Mouse (Mus musculus) heart, postnatal 0 days (tissue): ENCODE data around the gene Ulk1. TPM values are rescaled to one million over a fixed set of nuclear protein-coding genes. Genes with fewer than 3 reads are reported as not detected.
A peak's percentile ranks its signal among the peaks of the same experiment; 100 is the strongest.

Experiments used
- ATAC-seq: fragments of 200-750 bp; cut with Nextera tagmentation; 2 replicates; pipeline ENCODE4 v1.8.0; 2017; ENCODE audit warnings: low read depth, moderate number of reproducible peaks, moderate library complexity; ENCODE audit not compliant: insufficient read depth
- DNase-seq: peaks from one replicate; pipeline ENCODE4 v3.0.0-alpha.2; 2016; ENCODE audit warnings: low spot score
- H3K27ac ChIP-seq: fragments of 300-500 bp; sonication (generic); 2 replicates; pipeline ENCODE4 v1.5.1; 2014; ENCODE audit warnings: low read depth, mild to moderate bottlenecking
- H3K27me3 ChIP-seq: fragments of 300-500 bp; sonication (generic); 2 replicates; pipeline ENCODE4 v1.6.1; 2014; ENCODE audit warnings: low read length, mixed read lengths; ENCODE audit not compliant: control insufficient read depth, insufficient read depth
- H3K36me3 ChIP-seq: fragments of 300-500 bp; sonication (generic); replicated peaks from 2 replicates; pipeline ENCODE4 v1.6.1; 2014; ENCODE audit warnings: low read length, mixed read lengths; ENCODE audit not compliant: control insufficient read depth, insufficient read depth
- H3K4me1 ChIP-seq: fragments of 300-500 bp; sonication (generic); 2 replicates; pipeline ENCODE4 v1.6.1; 2014; ENCODE audit warnings: antibody characterized with exemption; ENCODE audit not compliant: control insufficient read depth, insufficient read depth
- H3K4me2 ChIP-seq: fragments of 300-500 bp; sonication (generic); 2 replicates; pipeline ENCODE4 v1.6.1; 2014; ENCODE audit warnings: low read depth, mild to moderate bottlenecking, low read length, moderate library complexity
- H3K4me3 ChIP-seq: fragments of 300-500 bp; sonication (generic); 2 replicates; pipeline ENCODE4 v1.5.1; 2014; ENCODE audit warnings: low read depth, low read length
- H3K9ac ChIP-seq: fragments of 300-500 bp; sonication (generic); replicated peaks from 2 replicates; pipeline ENCODE4 v1.6.1; 2014; ENCODE audit warnings: low read depth, low read length, mixed read lengths
- H3K9me3 ChIP-seq: fragments of 300-500 bp; sonication (generic); replicated peaks from 2 replicates; pipeline ENCODE4 v1.6.1; 2016; ENCODE audit warnings: low read length; ENCODE audit not compliant: control insufficient read depth
- CTCF ChIP-seq: IDR thresholded peaks from 2 replicates; pipeline ENCODE4 v1.5.1; 2016; ENCODE audit warnings: antibody characterized with exemption, control low read depth, low read depth
- EP300 ChIP-seq: IDR thresholded peaks from 2 replicates; pipeline ENCODE4 v1.6.1; 2016; ENCODE audit warnings: antibody characterized with exemption, low read depth
- WGBS: fragments of 180-500 bp; shearing (Covaris S2); extraction: QIAGEN DNeasy Blood & Tissue Kit; methylation state at CpG from one replicate; pipeline ENCODE4 v1.1.7; 2014; 5-methylcytosine and 5-hydroxymethylcytosine counted together
- polyA plus RNA-seq: library from polyadenylated mRNA; unstranded; fragments of >200 nt; fragmentation: Nextera tagmentation; extraction: Ambion mirVana; gene quantifications from 2 replicates; pipeline ENCODE4 v1.2.1, GENCODE M21; 2015
- total RNA-seq: library from RNA; depleted of rRNA; stranded (reverse); fragments of >200 nt; gene quantifications from 2 replicates; pipeline ENCODE4 v1.2.3, GENCODE M21; 2014; ENCODE audit warnings: low replicate concordance

Ulk1 gene
- total and polyA plus RNA-seq, 2 experiments from 2014 or later = 9.8 to 36.3 TPM

DNA sequence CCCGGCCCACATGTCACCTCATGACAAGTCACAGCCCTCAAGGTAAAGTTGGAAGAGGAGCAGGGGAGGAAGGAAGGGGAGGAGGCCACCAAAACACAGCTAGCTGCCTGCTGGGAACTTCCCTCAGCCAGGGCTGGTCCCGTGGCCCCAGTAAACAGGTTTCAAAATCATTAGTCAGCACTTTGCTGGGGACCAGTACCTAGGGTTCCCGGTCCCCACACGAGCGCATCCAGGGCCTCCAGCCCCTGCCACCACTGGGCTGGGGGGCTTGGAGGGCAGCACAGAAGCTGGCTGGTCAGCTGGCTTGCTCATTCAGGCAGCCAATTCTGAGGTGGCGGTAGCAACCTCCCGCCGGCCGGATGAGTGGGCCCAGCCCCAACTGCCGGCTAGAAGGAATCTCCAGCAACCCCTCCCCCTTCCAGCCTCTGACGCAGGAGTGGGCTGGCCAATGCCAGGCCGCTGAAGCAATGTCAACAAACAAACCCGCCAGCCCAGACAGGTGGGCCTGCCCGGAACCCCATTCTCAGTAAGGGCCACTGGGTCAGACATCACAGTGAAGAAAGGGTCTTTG, 1.8 kb downstream of the Ulk1 start:
- DNase-seq (peak; percentile 90), ATAC-seq (peak; percentile 59)
- Histone ChIP-seq H3K4me2 (peak overlapping the region; percentile 99), H3K4me3 (peak overlapping the region; percentile 98), H3K27ac (peak overlapping the region; percentile 92), H3K36me3 (no peaks in the 10 kb centered on the region), H3K9ac (peak overlapping the region; percentile 99), H3K27me3 (no peaks in the 10 kb centered on the region), H3K9me3 (no peaks in the 10 kb centered on the region), H3K4me1 (peaks cover 24% of the 10 kb centered on the region)
- WGBS = 3% methylated on average over 14 of the region's 14 CpGs
- TF ChIP-seq CTCF (no peak), EP300 (no peak)

DNA sequence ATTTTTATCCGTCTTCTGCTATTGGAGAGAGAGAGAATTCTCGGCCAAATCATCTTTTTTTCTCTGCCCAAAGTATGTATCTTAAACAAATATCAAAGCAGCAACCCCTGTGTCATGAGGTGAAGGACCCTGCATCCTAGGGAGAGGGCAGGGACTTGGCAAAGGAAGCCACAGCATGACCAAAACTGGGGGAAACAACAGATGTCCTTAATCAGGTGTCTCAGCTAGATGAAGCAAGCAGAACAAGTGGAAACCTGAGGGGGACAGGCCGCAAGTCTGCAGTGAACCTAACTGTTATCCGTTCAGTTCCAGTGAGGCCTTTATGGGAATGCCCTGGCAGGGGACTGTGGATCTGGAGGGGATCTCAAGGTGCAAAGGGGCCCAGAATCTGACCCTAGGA, 2.4 kb downstream of the Ulk1 start:
- H3K36me3 ChIP-seq = no peaks in the 10 kb centered on the region
- H3K9me3 ChIP-seq = no peaks in the 10 kb centered on the region
- peak overlapping the region; percentile 92; the same call in 1 of the 2 replicates for H3K27ac ChIP-seq
- WGBS = 74% methylated on average over 4 of the region's 4 CpGs
- no peak for DNase-seq
- H3K4me2 ChIP-seq = peak overlapping the region; percentile 99
- H3K4me1 ChIP-seq = peaks cover 27% of the 10 kb centered on the region
- peak overlapping the region; percentile 98; the same call in 1 of the 2 replicates for H3K4me3 ChIP-seq
- no peaks in the 10 kb centered on the region for H3K27me3 ChIP-seq
- no peak for TF ChIP-seq EP300
- TF ChIP-seq CTCF = no peak
- peak overlapping the region; percentile 99; the same call in 1 of the 2 replicates for H3K9ac ChIP-seq
- ATAC-seq = no peak

DNA sequence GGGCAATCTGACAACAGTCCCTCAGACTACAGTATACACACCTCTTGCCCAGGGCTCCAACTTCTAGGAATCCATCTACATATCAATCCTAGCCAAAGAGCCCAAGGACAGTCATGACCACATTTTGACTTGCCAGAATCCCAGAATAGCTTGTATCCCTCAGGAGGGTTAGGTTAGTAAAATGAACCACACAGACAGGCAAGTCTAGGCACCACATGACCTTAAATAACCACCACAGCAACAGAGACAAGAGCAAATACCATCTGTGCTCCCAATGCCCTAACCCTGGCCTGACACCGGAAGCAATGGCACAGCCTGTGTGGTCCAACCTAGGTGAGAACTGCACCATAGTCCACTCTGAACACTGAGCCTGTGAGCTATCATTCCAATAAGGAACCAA, 3.2 kb downstream of the Ulk1 start:
- Histone ChIP-seq H3K9ac (no peak overlapping the region), H3K9me3 (no peaks in the 10 kb centered on the region), H3K4me3 (no peak overlapping the region), H3K4me1 (peaks cover 31% of the 10 kb centered on the region), H3K27ac (no peak overlapping the region), H3K4me2 (no peak overlapping the region), H3K27me3 (no peaks in the 10 kb centered on the region), H3K36me3 (no peaks in the 10 kb centered on the region)
- ATAC-seq (no peak), DNase-seq (no peak)
- WGBS = 100% methylated on average over 1 of the region's 1 CpGs
- TF ChIP-seq CTCF (no peak), EP300 (no peak)

DNA sequence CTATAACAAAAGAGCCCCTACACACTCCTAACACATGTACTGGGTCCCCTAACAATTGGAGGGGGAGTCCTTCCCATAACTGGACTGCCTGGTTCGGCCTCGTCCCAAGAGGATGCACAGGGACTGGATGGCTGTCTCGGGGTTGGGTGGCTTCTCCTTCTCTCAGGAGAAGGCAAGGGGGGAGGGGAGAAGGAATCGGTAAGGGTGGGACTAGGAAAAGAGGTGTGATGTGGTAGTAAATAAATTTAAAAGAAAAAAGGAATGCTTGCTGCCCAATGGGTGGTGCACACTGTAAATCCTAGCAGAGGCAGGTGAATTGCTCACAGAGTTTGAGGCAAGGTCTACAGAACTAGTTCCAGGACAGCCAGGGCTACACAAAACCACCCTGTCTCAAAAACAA, 3.7 kb downstream of the Ulk1 start:
- Histone ChIP-seq H3K27ac (no peak overlapping the region), H3K9me3 (no peaks in the 10 kb centered on the region), H3K27me3 (no peaks in the 10 kb centered on the region), H3K4me1 (peaks cover 35% of the 10 kb centered on the region), H3K4me2 (no peak overlapping the region), H3K4me3 (no peak overlapping the region), H3K36me3 (no peaks in the 10 kb centered on the region), H3K9ac (no peak overlapping the region)
- DNase-seq (no peak), ATAC-seq (no peak)
- WGBS = 88% methylated on average over 4 of the region's 4 CpGs
- TF ChIP-seq CTCF (no peak), EP300 (no peak)

DNA sequence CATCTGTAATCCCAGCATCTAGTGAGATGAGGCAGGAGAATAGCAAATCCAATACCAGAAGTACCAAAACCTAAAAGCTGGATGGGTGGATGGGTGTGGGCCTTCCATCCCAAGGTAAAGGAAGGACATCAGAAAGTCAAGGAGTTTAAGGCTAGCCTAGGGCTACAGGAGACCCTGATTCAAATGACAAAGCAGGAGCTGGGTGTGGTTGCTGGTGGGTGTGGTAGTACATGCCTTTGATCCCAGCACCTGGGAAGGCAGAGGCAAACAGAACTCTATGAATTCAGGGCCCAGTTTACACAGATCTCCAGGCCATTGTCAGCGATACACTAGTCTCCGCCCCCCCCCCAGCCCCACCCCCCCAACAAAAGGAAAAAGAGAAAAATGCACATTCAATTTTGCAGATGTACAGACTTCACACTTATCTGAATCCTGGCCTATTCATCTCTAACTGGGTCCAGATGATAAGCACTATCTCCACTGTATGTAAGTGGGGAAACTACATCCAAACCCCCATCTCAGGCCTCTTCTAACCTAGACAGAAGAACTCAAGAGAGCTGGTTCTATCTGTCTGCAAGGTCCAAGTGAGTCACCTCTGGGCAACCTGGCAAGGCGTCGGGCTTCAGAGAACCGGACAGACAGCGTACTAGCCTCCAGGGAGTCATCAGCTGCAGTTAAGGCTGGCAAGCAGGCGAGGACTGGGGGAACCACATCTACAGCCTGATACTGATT, 5.7 kb downstream of the Ulk1 start:
- Histone ChIP-seq H3K27me3 (no peaks in the 10 kb centered on the region), H3K9me3 (no peaks in the 10 kb centered on the region), H3K4me3 (no peak overlapping the region), H3K4me1 (peaks cover 35% of the 10 kb centered on the region), H3K4me2 (no peak overlapping the region), H3K27ac (no peak overlapping the region), H3K9ac (no peak overlapping the region), H3K36me3 (peaks cover 12% of the 10 kb centered on the region)
- no peak for DNase-seq
- 78% methylated on average over 7 of the region's 7 CpGs for WGBS
- no peak for ATAC-seq
- no peak for TF ChIP-seq EP300
- no peak for TF ChIP-seq CTCF
